Mouse (Mus musculus) lung, embryonic 14.5 days (tissue): Measurements from ENCODE around the gene Fuz. TPM values are rescaled to one million over a fixed set of nuclear protein-coding genes. Genes with fewer than 3 reads are reported as not detected.
A peak's percentile ranks its signal among the peaks of the same experiment; 100 is the strongest.

Experiments used
- ATAC-seq: fragments of 200-750 bp; cut with Nextera tagmentation; 2 replicates; pipeline ENCODE4 v1.8.0; 2017; ENCODE audit warnings: mild to moderate bottlenecking, moderate TSS enrichment, moderate library complexity; ENCODE audit not compliant: insufficient read depth
- DNase-seq: peaks from one replicate; pipeline ENCODE4 v3.0.0-alpha.2; 2015
- H3K27ac ChIP-seq: fragments of 300-500 bp; sonication (generic); 2 replicates; pipeline ENCODE4 v1.5.1; 2014; ENCODE audit warnings: low read depth, mild to moderate bottlenecking, moderate library complexity
- H3K27me3 ChIP-seq: fragments of 300-500 bp; sonication (generic); 2 replicates; pipeline ENCODE4 v1.6.1; 2014; ENCODE audit warnings: low read length, control low read depth; ENCODE audit not compliant: insufficient read depth
- H3K36me3 ChIP-seq: fragments of 300-500 bp; sonication (generic); 2 replicates; pipeline ENCODE4 v1.6.1; 2014; ENCODE audit warnings: control low read depth; ENCODE audit not compliant: insufficient read depth
- H3K4me1 ChIP-seq: fragments of 300-500 bp; sonication (generic); 2 replicates; pipeline ENCODE4 v1.6.1; 2014; ENCODE audit warnings: antibody characterized with exemption, control low read depth; ENCODE audit not compliant: insufficient read depth
- H3K4me2 ChIP-seq: fragments of 300-500 bp; sonication (generic); 2 replicates; pipeline ENCODE4 v1.6.1; 2014; ENCODE audit warnings: mild to moderate bottlenecking
- H3K4me3 ChIP-seq: fragments of 300-500 bp; sonication (generic); 2 replicates; pipeline ENCODE4 v1.5.1; 2014; ENCODE audit warnings: low read depth, low read length
- H3K9ac ChIP-seq: fragments of 300-500 bp; sonication (generic); 2 replicates; pipeline ENCODE4 v1.6.1; 2014
- H3K9me3 ChIP-seq: fragments of 300-500 bp; sonication (generic); 2 replicates; pipeline ENCODE4 v1.6.1; 2016; ENCODE audit warnings: low read depth, low read length, control low read depth
- CTCF ChIP-seq: IDR thresholded peaks from 2 replicates; pipeline ENCODE4 v1.5.1; 2016; ENCODE audit warnings: antibody characterized with exemption, low read depth
- WGBS: fragments of 180-500 bp; shearing (Covaris S2); extraction: QIAGEN DNeasy Blood & Tissue Kit; methylation state at CpG from one replicate; pipeline ENCODE4 v1.1.7; 2014; 5-methylcytosine and 5-hydroxymethylcytosine counted together
- polyA plus RNA-seq: library from polyadenylated mRNA; unstranded; fragments of >200 nt; fragmentation: Nextera tagmentation; extraction: Ambion mirVana; gene quantifications from 2 replicates; pipeline ENCODE4 v1.2.1, GENCODE M21; 2014

Gene Fuz
- polyA plus RNA-seq, 1 experiment from 2014 or later: 19.1 TPM

DNA sequence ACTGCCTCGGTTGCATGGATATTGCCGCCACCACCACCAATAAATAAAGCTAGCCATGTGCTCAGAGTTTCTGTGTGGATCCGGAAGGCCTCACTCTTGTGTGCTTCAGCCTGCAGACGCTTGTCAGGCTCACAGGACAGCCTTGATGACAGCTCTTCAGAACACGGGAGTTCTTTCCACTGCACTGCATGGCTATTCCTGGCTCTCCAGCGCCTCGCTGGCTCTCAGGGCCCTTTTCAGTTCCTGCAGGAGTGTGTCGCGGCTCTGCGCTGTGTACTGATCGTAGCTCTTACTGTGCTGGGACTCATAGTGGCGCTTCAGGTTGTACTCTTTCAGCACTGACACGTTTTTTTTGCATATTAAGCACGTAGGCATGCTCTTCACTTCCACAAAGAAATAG lies 18.0 kb upstream of the Fuz start:
- Histone ChIP-seq H3K27me3 (no peaks in the 10 kb centered on the region), H3K9me3 (no peaks in the 10 kb centered on the region), H3K4me1 (no peaks in the 10 kb centered on the region), H3K4me2 (no peak overlapping the region), H3K36me3 (peaks cover 67% of the 10 kb centered on the region), H3K9ac (no peak overlapping the region), H3K4me3 (no peak overlapping the region), H3K27ac (no peak overlapping the region)
- ATAC-seq (no peak), DNase-seq (no peak)
- no peak for TF ChIP-seq CTCF
- WGBS: 84% methylated on average over 14 of the region's 14 CpGs

DNA sequence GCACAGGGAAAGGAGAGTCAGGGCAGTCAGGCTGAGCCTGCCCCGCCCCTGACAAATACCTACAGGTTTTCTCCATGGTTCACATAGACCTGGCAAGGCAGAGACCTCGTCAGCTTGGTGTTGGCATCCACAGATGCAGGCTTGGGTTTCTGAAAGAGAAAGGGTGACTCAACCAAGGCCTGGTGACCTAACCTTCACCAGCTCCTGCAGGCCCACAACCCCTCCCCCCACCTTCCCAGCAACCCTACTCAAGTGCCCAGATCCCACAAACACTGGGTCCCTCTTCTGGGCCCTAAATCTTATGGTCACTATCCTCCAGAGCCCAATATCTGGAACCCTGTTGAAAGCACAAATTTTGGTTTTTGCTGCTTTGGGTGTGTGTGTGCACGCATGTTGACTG lies 12.8 kb upstream of the Fuz start:
- TF ChIP-seq CTCF: no peak
- H3K27ac ChIP-seq: no peak overlapping the region
- no peak overlapping the region for H3K4me2 ChIP-seq
- H3K4me3 ChIP-seq: no peak overlapping the region
- H3K27me3 ChIP-seq: no peaks in the 10 kb centered on the region
- H3K9ac ChIP-seq: no peak overlapping the region
- DNase-seq (no peak), ATAC-seq (no peak)
- H3K9me3 ChIP-seq: no peaks in the 10 kb centered on the region
- peaks cover 90% of the 10 kb centered on the region for H3K36me3 ChIP-seq
- 98% methylated on average over 3 of the region's 3 CpGs for WGBS
- no peaks in the 10 kb centered on the region for H3K4me1 ChIP-seq

DNA sequence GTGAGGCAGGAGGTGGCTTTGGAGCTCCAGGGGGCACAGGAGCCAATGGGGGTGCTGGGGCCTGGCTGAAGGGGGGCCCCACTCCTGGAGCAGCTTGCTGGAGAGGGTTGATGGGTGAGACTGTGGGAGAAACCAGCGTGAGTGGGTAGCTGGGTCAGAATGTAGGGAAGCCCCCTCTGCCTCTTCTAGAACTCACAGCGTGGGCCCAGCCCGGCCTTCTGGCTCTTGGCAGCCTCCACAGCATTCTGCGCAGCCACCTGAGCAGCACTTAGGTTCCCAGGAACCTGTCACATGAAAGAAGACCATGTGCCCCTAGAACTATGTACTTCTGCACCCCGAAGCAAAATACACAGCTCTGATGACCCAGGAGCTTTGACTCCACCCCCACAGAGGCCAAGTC lies 11.2 kb upstream of the Fuz start:
- Histone ChIP-seq H3K36me3 (peaks cover 90% of the 10 kb centered on the region), H3K4me3 (no peak overlapping the region), H3K4me1 (no peaks in the 10 kb centered on the region), H3K27ac (no peak overlapping the region), H3K27me3 (no peaks in the 10 kb centered on the region), H3K9ac (no peak overlapping the region), H3K4me2 (no peak overlapping the region), H3K9me3 (no peaks in the 10 kb centered on the region)
- WGBS: 95% methylated on average over 5 of the region's 5 CpGs
- TF ChIP-seq CTCF: no peak
- ATAC-seq: no peak
- no peak for DNase-seq

GRCm38 (mm10) chr7:44886964-44887363 lies 8.9 kb upstream of the Fuz start:
- Histone ChIP-seq H3K27me3 (no peaks in the 10 kb centered on the region), H3K4me3 (no peak overlapping the region), H3K4me2 (no peak overlapping the region), H3K27ac (no peak overlapping the region), H3K9ac (no peak overlapping the region), H3K4me1 (peaks cover 4% of the 10 kb centered on the region; the same call in 1 of the 2 replicates), H3K36me3 (peaks cover 69% of the 10 kb centered on the region), H3K9me3 (no peaks in the 10 kb centered on the region)
- ATAC-seq: no peak
- 80% methylated on average over 7 of the region's 7 CpGs for WGBS
- no peak for DNase-seq
- no peak for TF ChIP-seq CTCF

GRCm38 (mm10) chr7:44888256-44889105 lies 7.4 kb upstream of the Fuz start:
- H3K9ac ChIP-seq: no peak overlapping the region

GRCm38 (mm10) chr7:44890180-44890579 lies 5.7 kb upstream of the Fuz start:
- no peak for DNase-seq
- H3K27ac ChIP-seq: no peak overlapping the region
- no peak overlapping the region for H3K4me3 ChIP-seq
- no peaks in the 10 kb centered on the region for H3K27me3 ChIP-seq
- 73% methylated on average over 6 of the region's 7 CpGs for WGBS
- H3K4me1 ChIP-seq: peaks cover 15% of the 10 kb centered on the region
- no peak for ATAC-seq
- TF ChIP-seq CTCF: no peak
- H3K9ac ChIP-seq: no peak overlapping the region
- no peaks in the 10 kb centered on the region for H3K9me3 ChIP-seq
- H3K4me2 ChIP-seq: no peak overlapping the region; the same call in 1 of the 2 replicates
- peaks cover 41% of the 10 kb centered on the region for H3K36me3 ChIP-seq

More at GRCm38 (mm10) chr7:44888256-44889105, 7.4 kb upstream of the Fuz start:
- Histone ChIP-seq H3K4me3 (no peak overlapping the region), H3K4me1 (peaks cover 9% of the 10 kb centered on the region), H3K27ac (no peak overlapping the region), H3K9me3 (no peaks in the 10 kb centered on the region), H3K4me2 (no peak overlapping the region), H3K36me3 (peaks cover 55% of the 10 kb centered on the region), H3K27me3 (no peaks in the 10 kb centered on the region)
- ATAC-seq (no peak), DNase-seq (no peak)
- 83% methylated on average over 13 of the region's 13 CpGs for WGBS
- TF ChIP-seq CTCF: no peak

DNA sequence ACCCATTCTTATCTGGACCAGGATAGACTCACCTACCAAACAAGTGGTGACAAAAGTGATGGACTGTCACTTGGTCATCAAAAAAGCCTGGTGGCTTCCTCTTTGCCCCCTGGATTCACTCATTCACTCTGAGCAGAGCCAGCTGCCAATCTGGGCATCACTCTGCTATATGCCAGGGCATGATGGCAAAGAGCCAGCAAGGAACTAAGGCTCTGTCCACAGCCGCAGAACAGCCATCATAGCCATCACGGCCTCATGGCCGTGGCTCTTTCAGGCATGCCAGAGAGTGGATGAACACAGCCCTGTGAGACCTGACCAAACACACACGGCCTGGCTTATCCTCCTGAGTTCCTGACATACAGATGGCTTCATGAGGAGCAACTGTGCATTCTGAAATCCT lies 5.1 kb upstream of the Fuz start:
- TF ChIP-seq CTCF: no peak
- Histone ChIP-seq H3K27me3 (no peaks in the 10 kb centered on the region), H3K4me2 (peak overlapping the region; percentile 83; the same call in 1 of the 2 replicates), H3K4me3 (peak overlapping the region; percentile 82; the same call in 1 of the 2 replicates), H3K9me3 (no peaks in the 10 kb centered on the region), H3K4me1 (peaks cover 16% of the 10 kb centered on the region), H3K27ac (no peak overlapping the region), H3K36me3 (peaks cover 35% of the 10 kb centered on the region), H3K9ac (0 out of 2 replicates have a peak overlapping the region, but pooled peaks have one; percentile 86)
- DNase-seq: no peak
- ATAC-seq: no peak
- 76% methylated on average over 4 of the region's 4 CpGs for WGBS
